Mouse (Mus musculus): ENCODE results near the gene Trhde.

GRCm38 (mm10) chr10:114362631-114363030, 439.5 kb downstream of the Trhde start:
- TF ChIP-seq CHD2 (IDR thresholded peaks at IDR 0.05; ENCODE audit: low read depth, low read length) (no peak), HCFC1 (IDR thresholded peaks at IDR 0.05; ENCODE audit: borderline replicate concordance, insufficient read depth, low read length) (no peak), MAFK (IDR thresholded peaks at IDR 0.05; ENCODE audit: insufficient read depth, low read depth, low read length) (no peak), ZNF384 (IDR thresholded peaks at IDR 0.05; ENCODE audit: low read depth, low read length) (no peak)

Data from ES-E14 (cell line).